In genomic region chr15:31342496-31342901, GRCm38 (mm10) we compare ENCODE assay signal across 10 mouse cellular contexts. TPM values are rescaled to one million over a fixed set of nuclear protein-coding genes. Genes with fewer than 3 reads are reported as not detected.
DNase-seq lines count a peak whose midpoint lies in the region; ATAC-seq and TF ChIP-seq lines count a peak whose summit lies in the region.
"Had no signal": no experiment of that assay in that cellular context is flagged by ENCODE, and none has a peak within 500 bp of the region (broad histone marks: within the 10 kb centered on the region; RNA-seq: fewer than 3 reads in every experiment).

No protein-coding gene starts in this region.

- WGBS in lung, embryonic 14.5 days = 27% methylated on average over 8 of the region's 8 CpGs

- no peaks in the 10 kb centered on the region for H3K36me3 ChIP-seq in lung, embryonic 14.5 days (ENCODE audit: insufficient read depth)
- H3K36me3 ChIP-seq: intestine, embryonic 15.5 days had no signal

- no peak for TF ChIP-seq CTCF in lung, embryonic 14.5 days (IDR thresholded peaks at IDR 0.05; ENCODE audit: low read depth)

- peak overlapping the region; percentile 87 for H3K27ac ChIP-seq in lung, embryonic 14.5 days (ENCODE audit: low read depth)
- H3K27ac ChIP-seq: intestine, embryonic 15.5 days had no signal

- ATAC-seq in lung, embryonic 14.5 days (ENCODE audit: insufficient read depth) = peak; percentile 54; the same call in 1 of the 2 replicates
- no peak for ATAC-seq in granulocyte monocyte progenitor cell, adult 5-6 weeks (replicated peaks; ENCODE audit: poor library complexity, severe bottlenecking)
- ATAC-seq: intestine, embryonic 15.5 days had no signal

- H3K4me3 ChIP-seq in lung, embryonic 14.5 days (ENCODE audit: low read depth, low read length) = no peak overlapping the region
- H3K4me3 ChIP-seq: intestine, embryonic 15.5 days had no signal

- H3K4me1 ChIP-seq in lung, embryonic 14.5 days (ENCODE audit: insufficient read depth) = peaks cover 17% of the 10 kb centered on the region
- H3K4me1 ChIP-seq: intestine, embryonic 15.5 days had no signal

- DNase-seq in gastrocnemius, adult 18-20 months (ENCODE audit: low spot score) = peak; percentile 79
- DNase-seq in gastrocnemius, postnatal 4 days (ENCODE audit: low spot score in 2 of 2) = no peak
- peak; percentile 26 for DNase-seq in 416B (ENCODE audit: low read depth)
- DNase-seq in heart, adult 9 months (ENCODE audit: low spot score in 2 of 2) = peak; percentile 83 to 85
- peak; percentile 76 for DNase-seq in lung, embryonic 14.5 days
- no peak for DNase-seq in layer of hippocampus, postnatal 25 days (ENCODE audit: extremely low spot score in 1 of 2, low spot score in 1 of 2)
- DNase-seq in spleen, adult 18-20 months = no peak
- DNase-seq: cerebellum, adult 11 months had no signal

- H3K9me3 ChIP-seq in lung, embryonic 14.5 days (ENCODE audit: low read depth, low read length) = no peaks in the 10 kb centered on the region
- H3K9me3 ChIP-seq: intestine, embryonic 15.5 days had no signal

- no peak overlapping the region for H3K9ac ChIP-seq in lung, embryonic 14.5 days
- H3K9ac ChIP-seq: intestine, embryonic 15.5 days had no signal

- H3K4me2 ChIP-seq in lung, embryonic 14.5 days = no peak overlapping the region
- H3K4me2 ChIP-seq: intestine, embryonic 15.5 days had no signal

- H3K27me3 ChIP-seq in lung, embryonic 14.5 days (ENCODE audit: insufficient read depth, low read length) = no peaks in the 10 kb centered on the region
- H3K27me3 ChIP-seq: intestine, embryonic 15.5 days had no signal

RNA-seq across cellular contexts. Expression of gene Ankrd33b, which starts 25.0 kb away (rescaled TPM):
- 10 to 100 TPM; 16.8 to 19.0 TPM for total RNA-seq in gastrocnemius, adult 18-20 months (2021)
- 1 to 10 TPM; 4.9 to 5.3 TPM for total RNA-seq in gastrocnemius, postnatal 4 days (2021)
- 3.0 and 3.7 TPM in 2 replicates for polyA plus RNA-seq in lung, embryonic 14.5 days (2014; fragmentation: Nextera tagmentation; extraction: Ambion mirVana)
- 0.11 TPM in 1 of 2 replicates, not detected in the other for total RNA-seq in granulocyte monocyte progenitor cell, adult 5-6 weeks (2014; fragmentation: Nextera tagmentation)
- 0.10 TPM in 1 of 2 replicates, not detected in the other for total RNA-seq in granulocyte monocyte progenitor cell, adult 5-6 weeks (2017)
- total RNA-seq in layer of hippocampus, postnatal 25 days (2021) = 10 to 100 TPM; 45.8 to 52.8 TPM

Comparison
In these comparisons a context has a peak if more than half of its experiments do, and no peak if none do; other contexts are left out.
1. DNase-seq: peak in gastrocnemius, adult 18-20 months (single experiment), 416B (single experiment), heart, adult 9 months (2 of 2) and lung, embryonic 14.5 days (single experiment); none in gastrocnemius, postnatal 4 days (0 of 2), layer of hippocampus, postnatal 25 days (0 of 2) and spleen, adult 18-20 months (0 of 2).
2. RNA of gene Ankrd33b, which starts 25.0 kb away (total RNA-seq): 45.8 to 52.8 TPM in layer of hippocampus, postnatal 25 days, 16.8 to 19.0 TPM in gastrocnemius, adult 18-20 months and 4.9 to 5.3 TPM in gastrocnemius, postnatal 4 days; 0.10 to 0.11 TPM in granulocyte monocyte progenitor cell, adult 5-6 weeks; every median in the first group is over 4 times any median in the second.